In the genomic region with DNA sequence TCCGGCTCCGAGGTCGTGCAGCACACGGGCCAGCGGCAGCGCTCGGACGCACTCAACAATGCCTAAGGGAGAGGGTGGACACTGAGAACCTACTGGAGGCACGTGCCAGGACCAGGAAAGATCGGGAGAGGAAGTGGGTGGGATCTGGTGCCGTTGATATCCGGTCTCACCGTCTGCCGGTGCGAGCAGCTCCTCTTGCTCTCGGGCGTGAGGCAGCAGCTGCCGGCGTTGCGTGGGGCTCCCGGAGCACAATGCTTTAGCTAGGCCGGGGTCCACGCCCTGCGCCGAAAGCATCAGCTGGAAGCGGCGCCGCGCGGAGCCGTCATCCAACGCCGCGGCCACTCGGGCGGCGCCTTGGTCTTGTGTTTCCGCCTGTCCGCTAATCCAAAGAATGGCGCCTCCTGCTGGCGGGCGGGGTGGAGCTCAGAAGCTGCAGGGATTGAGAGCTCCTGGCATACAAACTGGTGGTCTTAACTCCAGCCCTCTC, we compare ENCODE assay signal across 8 mouse cellular contexts. TPM values are rescaled to one million over a fixed set of nuclear protein-coding genes. Genes with fewer than 3 reads are reported as not detected.
DNase-seq lines count a peak whose midpoint lies in the region; ATAC-seq and TF ChIP-seq lines count a peak whose summit lies in the region.

Gene Sco2 (minus strand): TSS at position 85 of the 487 bp plus-strand sequence.

- H3K4me2 ChIP-seq in hindbrain, postnatal 0 days (ENCODE audit: low read depth, low read length): peak within 1 kb of the TSS; percentile 69

- peak; percentile 97 for TF ChIP-seq CTCF in gastrocnemius, adult 2 months (IDR thresholded peaks at IDR 0.05)
- peak; percentile 87 for TF ChIP-seq CTCF in hindbrain, postnatal 0 days (IDR thresholded peaks at IDR 0.05; ENCODE audit: low read depth)
- peak; percentile 94 for TF ChIP-seq CTCF in left cerebral cortex, adult 2 months (IDR thresholded peaks at IDR 0.05)

- under 1% methylated on average over 42 of the region's 42 CpGs for WGBS in hindbrain, postnatal 0 days

- H3K9ac ChIP-seq in hindbrain, postnatal 0 days (replicated peaks; ENCODE audit: low read length): peak within 1 kb of the TSS; percentile 68

- peaks cover 5% of the 10 kb centered on the region; the same call in 1 of the 2 replicates for H3K4me1 ChIP-seq in hindbrain, postnatal 0 days (ENCODE audit: insufficient read depth, low read length)

- peak; percentile 86 for DNase-seq in WW6 (ENCODE audit: low read depth, low spot score)
- peak; percentile 96 to 98 for DNase-seq in cerebellum, postnatal 4 days (ENCODE audit: low spot score in 2 of 2)
- peak; percentile 96 for DNase-seq in gastrocnemius, adult 2 months
- peak; percentile 95 for DNase-seq in hindbrain, postnatal 0 days (ENCODE audit: low spot score)
- peak; percentile 90 to 94 for DNase-seq in left cerebral cortex, adult 2 months (ENCODE audit: extremely low spot score in 1 of 2, low spot score in 2 of 2)
- peak; percentile 95 for DNase-seq in right cerebral cortex, adult 2 months (ENCODE audit: low spot score in 2 of 2)
- DNase-seq in urinary bladder, postnatal 14 days (ENCODE audit: low spot score): peak; percentile 96

- peak; percentile 80 for ATAC-seq in hindbrain, postnatal 0 days
- ATAC-seq in megakaryocyte, adult 5-6 weeks (ENCODE audit: poor library complexity, severe bottlenecking): peak; percentile 79

- H3K4me3 ChIP-seq in gastrocnemius, adult 2 months: peak within 1 kb of the TSS; percentile 89
- H3K4me3 ChIP-seq in hindbrain, postnatal 0 days (ENCODE audit: low read length): peak within 1 kb of the TSS; percentile 66
- peak within 1 kb of the TSS; percentile 83 for H3K4me3 ChIP-seq in left cerebral cortex, adult 2 months

- intact Hi-C loops in gastrocnemius, adult 2 months (cut with DNase I): loop anchor here (1.0 to 5.0 kb wide), 2 partner anchors 19 to 93 kb away; partner anchors contain the start of genes Lmf2 and Ncaph2
- intact Hi-C loops in left cerebral cortex, adult 2 months (cut with DNase I): loop anchor here (1.0 to 5.0 kb wide), 3 partner anchors 17 to 93 kb away; partner anchors contain the start of gene Sbf1

- peaks cover 17% of the 10 kb centered on the region for H3K27me3 ChIP-seq in hindbrain, postnatal 0 days (ENCODE audit: insufficient read depth, low read length)

- peaks cover 29% of the 10 kb centered on the region for H3K36me3 ChIP-seq in hindbrain, postnatal 0 days (ENCODE audit: insufficient read depth, low read length)

- peak within 1 kb of the TSS; percentile 95 for H3K27ac ChIP-seq in gastrocnemius, adult 2 months
- peak within 1 kb of the TSS; percentile 88 for H3K27ac ChIP-seq in hindbrain, postnatal 0 days
- peak within 1 kb of the TSS; percentile 98 for H3K27ac ChIP-seq in left cerebral cortex, adult 2 months

- no peaks in the 10 kb centered on the region for H3K9me3 ChIP-seq in hindbrain, postnatal 0 days (ENCODE audit: low read length)

RNA-seq across cellular contexts. Expression of gene Sco2, which starts in this region (rescaled TPM):
- total RNA-seq in gastrocnemius, adult 2 months (2021): 10 to 100 TPM; 13.0 to 16.0 TPM
- total RNA-seq in hindbrain, postnatal 0 days (2014; rRNA removed): 28.5 and 52.6 TPM in 2 replicates
- polyA plus RNA-seq in hindbrain, postnatal 0 days (2015; fragmentation: Nextera tagmentation; extraction: Ambion mirVana): 22.9 and 24.3 TPM in 2 replicates
- total RNA-seq in left cerebral cortex, adult 2 months (2021): 10 to 100 TPM; 28.5 to 29.1 TPM
- total RNA-seq in megakaryocyte, adult 5-6 weeks (2015): 7.3 and 10.4 TPM in 2 replicates
- total RNA-seq in megakaryocyte, adult 5-6 weeks (2017): 3.4 and 5.7 TPM in 2 replicates

Comparison
In these comparisons a context has a peak if more than half of its experiments do, and no peak if none do; other contexts are left out.
1. Peak in every context shown above with its lines: DNase-seq, ATAC-seq, H3K4me3 ChIP-seq and H3K27ac ChIP-seq.